Mouse (Mus musculus) lung, adult 10 weeks (tissue): Measurements from ENCODE around the gene Pten. TPM values are rescaled to one million over a fixed set of nuclear protein-coding genes. Genes with fewer than 3 reads are reported as not detected.

Experiments used
- polyA plus RNA-seq: library from polyadenylated mRNA; stranded (reverse); fragments of 350-450 nt; fragmentation: Illumina TruSeq; extraction: RNeasy Lipid Tissue Mini Kit (QIAGEN cat#74804); gene quantifications from one replicate; pipeline ENCODE4 v1.2.3, GENCODE M21; 2014; ENCODE audit warnings: low read depth, low replicate concordance; ENCODE audit not compliant: insufficient read depth

The Pten gene
- 21.1 TPM for polyA plus RNA-seq

GRCm38 (mm10) chr19:32756900-32757725 lies at the start of gene Pten:
Gene Pten, plus strand, starts transcription at chr19:32757497.

GRCm38 (mm10) chr19:32739686-32740085 lies 17.6 kb upstream of the Pten start, which contains the start of gene Atad1:
Gene Atad1, minus strand, starts transcription at chr19:32739786.

Other genes with a start within 250 kb of the Pten start
- gene Papss2, start 161.7 kb upstream of the Pten start, polyA plus RNA-seq = 7.9 TPM
- gene Atad1, start 17.7 kb upstream of the Pten start, polyA plus RNA-seq = 35.9 TPM